Mouse (Mus musculus) hindbrain, postnatal 0 days (tissue): ENCODE data around the gene Gabrb3. TPM values are rescaled to one million over a fixed set of nuclear protein-coding genes. Genes with fewer than 3 reads are reported as not detected.

Experiments used
- ATAC-seq: fragments of 200-750 bp; cut with Nextera tagmentation; 2 replicates; pipeline ENCODE4 v1.8.0; 2017; ENCODE audit warnings: mild to moderate bottlenecking, moderate TSS enrichment, moderate library complexity
- DNase-seq: peaks from one replicate; pipeline ENCODE4 v3.0.0-alpha.2; 2015; ENCODE audit warnings: low spot score
- H3K27ac ChIP-seq: fragments of 300-500 bp; sonication (generic); 2 replicates; pipeline ENCODE4 v1.5.1; 2014; ENCODE audit warnings: mild to moderate bottlenecking
- H3K27me3 ChIP-seq: fragments of 300-500 bp; sonication (generic); 2 replicates; pipeline ENCODE4 v1.6.1; 2014; ENCODE audit warnings: low read length, mixed read lengths; ENCODE audit not compliant: insufficient read depth
- H3K36me3 ChIP-seq: fragments of 300-500 bp; sonication (generic); 2 replicates; pipeline ENCODE4 v1.6.1; 2014; ENCODE audit warnings: low read length, mixed read lengths; ENCODE audit not compliant: insufficient read depth
- H3K4me1 ChIP-seq: fragments of 300-500 bp; sonication (generic); 2 replicates; pipeline ENCODE4 v1.6.1; 2014; ENCODE audit warnings: antibody characterized with exemption, low read length, mixed read lengths; ENCODE audit not compliant: insufficient read depth
- H3K4me2 ChIP-seq: fragments of 300-500 bp; sonication (generic); 2 replicates; pipeline ENCODE4 v1.6.1; 2014; ENCODE audit warnings: low read depth, mild to moderate bottlenecking, low read length, moderate library complexity, mixed read lengths
- H3K4me3 ChIP-seq: fragments of 300-500 bp; sonication (generic); 2 replicates; pipeline ENCODE4 v1.5.1; 2014; ENCODE audit warnings: low read length
- H3K9ac ChIP-seq: fragments of 300-500 bp; sonication (generic); replicated peaks from 2 replicates; pipeline ENCODE4 v1.6.1; 2014; ENCODE audit warnings: mild to moderate bottlenecking, low read length, moderate library complexity, mixed read lengths
- H3K9me3 ChIP-seq: fragments of 300-500 bp; sonication (generic); 2 replicates; pipeline ENCODE4 v1.6.1; 2016; ENCODE audit warnings: low read length, mixed read lengths
- CTCF ChIP-seq: IDR thresholded peaks from 2 replicates; pipeline ENCODE4 v1.5.1; 2016; ENCODE audit warnings: antibody characterized with exemption, control low read depth, low read depth
- WGBS: fragments of 180-500 bp; shearing (Covaris S2); extraction: QIAGEN DNeasy Blood & Tissue Kit; methylation state at CpG from one replicate; pipeline ENCODE4 v1.1.7; 2014; 5-methylcytosine and 5-hydroxymethylcytosine counted together
- polyA plus RNA-seq: library from polyadenylated mRNA; unstranded; fragments of >200 nt; fragmentation: Nextera tagmentation; extraction: Ambion mirVana; gene quantifications from 2 replicates; pipeline ENCODE4 v1.2.1, GENCODE M21; 2015
- total RNA-seq: library from RNA; depleted of rRNA; stranded (reverse); fragments of >200 nt; gene quantifications from 2 replicates; pipeline ENCODE4 v1.2.3, GENCODE M21; 2014; rRNA removed

Gene Gabrb3
- total RNA-seq = 125 and 134 TPM in 2 replicates
- 34.0 and 39.3 TPM in 2 replicates for polyA plus RNA-seq

DNA sequence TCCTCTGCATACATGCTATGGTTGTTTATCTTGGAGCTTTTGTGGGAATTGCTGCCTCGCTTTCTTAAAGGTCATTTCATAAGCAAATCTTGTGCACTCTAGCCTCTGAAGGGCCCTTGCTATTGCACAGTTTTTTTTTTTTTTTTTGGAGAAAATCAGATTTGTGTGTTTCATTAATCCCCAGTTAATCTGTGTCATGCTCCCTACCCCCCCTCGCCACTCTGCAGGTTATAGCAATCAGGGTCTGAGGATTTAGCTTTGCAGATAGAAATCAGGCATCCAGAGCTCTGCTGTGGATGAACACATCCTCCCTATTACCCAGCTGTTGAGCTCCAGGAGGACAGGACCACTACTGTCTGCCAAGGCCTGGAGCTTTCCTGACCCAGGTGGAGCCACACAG lies at the start of gene Gabrb3:
Gabrb3 (plus strand) TSS at position 301 of the 400 bp plus-strand sequence.
- DNase-seq (no peak), ATAC-seq (no peak)
- WGBS = 87% methylated on average over 2 of the region's 2 CpGs
- no peak within 1 kb of the TSS for H3K27ac ChIP-seq
- H3K4me2 ChIP-seq = no peak within 1 kb of the TSS
- H3K27me3 ChIP-seq = no peaks in the 10 kb centered on the region
- no peak within 1 kb of the TSS for H3K4me3 ChIP-seq
- H3K4me1 ChIP-seq = no peaks in the 10 kb centered on the region
- H3K9ac ChIP-seq = no peak within 1 kb of the TSS
- no peaks in the 10 kb centered on the region for H3K9me3 ChIP-seq
- TF ChIP-seq CTCF = no peak
- no peaks in the 10 kb centered on the region for H3K36me3 ChIP-seq

GRCm38 (mm10) chr7:57384112-57384511 lies 35.4 kb upstream of the Gabrb3 start:
- no peak overlapping the region for H3K4me3 ChIP-seq
- H3K27ac ChIP-seq = no peak overlapping the region
- DNase-seq (peak; percentile 90), ATAC-seq (peak; percentile 66)
- H3K9ac ChIP-seq = no peak overlapping the region
- TF ChIP-seq CTCF = peak; percentile 91
- H3K36me3 ChIP-seq = no peaks in the 10 kb centered on the region
- peak overlapping the region; percentile 16; the same call in 1 of the 2 replicates for H3K4me2 ChIP-seq
- WGBS = 27% methylated on average over 4 of the region's 4 CpGs
- H3K9me3 ChIP-seq = no peaks in the 10 kb centered on the region
- H3K4me1 ChIP-seq = no peaks in the 10 kb centered on the region
- H3K27me3 ChIP-seq = no peaks in the 10 kb centered on the region

GRCm38 (mm10) chr7:57386517-57387340 lies 32.8 kb upstream of the Gabrb3 start, which contains the start of gene Gabrg3:
Gene Gabrg3 (minus strand): TSS chr7:57387188.
- under 1% methylated on average over 65 of the region's 71 CpGs for WGBS
- peak; percentile 93 for ATAC-seq
- Histone ChIP-seq H3K9ac (peak within 1 kb of the TSS; percentile 79), H3K9me3 (no peaks in the 10 kb centered on the region), H3K4me2 (peak within 1 kb of the TSS; percentile 85), H3K27ac (peak within 1 kb of the TSS; percentile 74), H3K4me1 (no peaks in the 10 kb centered on the region), H3K27me3 (no peaks in the 10 kb centered on the region), H3K36me3 (no peaks in the 10 kb centered on the region), H3K4me3 (peak within 1 kb of the TSS; percentile 77)
- 0 out of 2 replicates have a peak, but pooled peaks have one; percentile 4 for TF ChIP-seq CTCF
- peak; percentile 80 for DNase-seq

DNA sequence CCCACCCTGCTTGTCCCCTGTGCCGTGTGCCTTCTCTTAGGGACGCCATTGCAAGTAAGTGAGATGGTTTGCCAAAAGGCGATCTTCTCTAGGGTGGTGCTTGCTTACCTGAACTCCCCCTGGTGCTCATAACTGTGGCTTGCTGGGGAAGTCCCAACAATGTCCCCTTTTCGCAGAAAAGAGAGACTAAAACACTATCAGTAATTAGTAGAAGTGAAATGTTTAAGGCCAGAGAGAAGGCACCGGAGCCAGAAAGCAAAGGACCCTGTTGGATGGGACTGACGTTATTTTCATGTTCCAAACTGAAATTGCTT lies 32.2 kb upstream of the Gabrb3 start:
- Histone ChIP-seq H3K9ac (peak overlapping the region; percentile 79), H3K27ac (no peak overlapping the region), H3K4me3 (peak overlapping the region; percentile 77), H3K9me3 (no peaks in the 10 kb centered on the region), H3K4me1 (no peaks in the 10 kb centered on the region), H3K4me2 (peak overlapping the region; percentile 85), H3K27me3 (no peaks in the 10 kb centered on the region), H3K36me3 (no peaks in the 10 kb centered on the region)
- peak; percentile 56 for TF ChIP-seq CTCF
- 16% methylated on average over 6 of the region's 6 CpGs for WGBS
- no peak for DNase-seq
- ATAC-seq = no peak

GRCm38 (mm10) chr7:57390046-57390445 lies 29.4 kb upstream of the Gabrb3 start:
- 48% methylated on average over 4 of the region's 4 CpGs for WGBS
- DNase-seq = peak; percentile 48
- ATAC-seq = no peak
- no peaks in the 10 kb centered on the region for H3K9me3 ChIP-seq
- TF ChIP-seq CTCF = peak; percentile 59
- no peaks in the 10 kb centered on the region for H3K4me1 ChIP-seq
- H3K4me2 ChIP-seq = no peak overlapping the region
- H3K9ac ChIP-seq = no peak overlapping the region
- no peaks in the 10 kb centered on the region for H3K27me3 ChIP-seq
- H3K27ac ChIP-seq = no peak overlapping the region
- H3K36me3 ChIP-seq = no peaks in the 10 kb centered on the region
- H3K4me3 ChIP-seq = no peak overlapping the region

DNA sequence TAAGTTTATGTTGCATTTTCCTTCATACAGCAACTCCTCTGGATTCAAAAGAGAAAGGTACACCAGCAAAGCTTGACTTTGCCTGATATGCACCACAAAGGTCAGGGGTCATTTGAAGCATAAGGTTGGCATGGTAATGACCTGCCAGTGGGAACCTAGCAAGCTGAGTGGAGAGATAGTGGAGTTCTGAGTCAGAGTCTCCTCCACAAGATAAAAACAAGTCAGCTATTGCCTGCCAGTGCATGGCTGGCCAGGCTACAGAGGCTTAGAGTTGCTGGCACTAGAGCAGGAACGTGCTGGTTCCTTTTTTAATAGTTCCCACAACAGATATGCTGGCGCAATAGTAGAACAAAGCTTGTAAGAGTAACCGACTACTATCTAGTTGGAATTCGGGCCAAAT lies 25.9 kb upstream of the Gabrb3 start:
- Histone ChIP-seq H3K27me3 (no peaks in the 10 kb centered on the region), H3K9ac (no peak overlapping the region), H3K4me1 (no peaks in the 10 kb centered on the region), H3K36me3 (no peaks in the 10 kb centered on the region), H3K9me3 (no peaks in the 10 kb centered on the region), H3K27ac (no peak overlapping the region), H3K4me3 (no peak overlapping the region), H3K4me2 (no peak overlapping the region)
- no peak for TF ChIP-seq CTCF
- no peak for DNase-seq
- 85% methylated on average over 4 of the region's 4 CpGs for WGBS
- no peak for ATAC-seq

DNA sequence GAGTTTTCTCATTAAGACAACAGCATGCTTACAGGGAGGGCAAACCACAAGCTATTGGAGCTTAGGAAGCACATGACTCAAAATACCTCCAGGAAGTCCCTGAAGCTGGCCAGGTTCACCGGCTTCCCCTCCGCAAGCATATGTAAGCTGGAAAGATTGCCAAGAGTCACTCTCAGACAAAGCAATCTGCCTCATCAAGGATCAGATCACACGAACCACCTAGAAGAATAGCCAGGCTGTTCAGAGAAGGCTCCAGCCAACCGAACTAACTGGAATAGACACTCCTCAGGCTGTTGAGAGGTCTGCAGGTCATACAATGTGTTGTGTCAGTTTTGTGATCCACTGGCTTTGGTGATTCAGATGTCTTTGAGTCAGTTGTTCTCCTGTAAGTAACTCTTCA lies 8.3 kb upstream of the Gabrb3 start:
- Histone ChIP-seq H3K36me3 (no peaks in the 10 kb centered on the region), H3K4me3 (no peak overlapping the region), H3K9me3 (no peaks in the 10 kb centered on the region), H3K4me2 (no peak overlapping the region), H3K27me3 (no peaks in the 10 kb centered on the region), H3K4me1 (no peaks in the 10 kb centered on the region), H3K9ac (no peak overlapping the region), H3K27ac (no peak overlapping the region)
- WGBS = 74% methylated on average over 4 of the region's 4 CpGs
- DNase-seq = peak; percentile 30
- no peak for TF ChIP-seq CTCF
- ATAC-seq = peak; percentile 71
